Mouse (Mus musculus) WW6 (cell line): ENCODE results near the gene Kif5a.

Experiments used
- DNase-seq: peaks from one replicate; pipeline ENCODE4 v3.0.0-alpha.2; 2013; ENCODE audit warnings: low read depth, low spot score

The Kif5a gene

GRCm38 (mm10) chr10:127266112-127267091, 3.3 kb upstream of the Kif5a start, which contains the start of gene Dctn2:
TSS of gene Dctn2 (plus strand) at chr10:127266368.
- no peak for DNase-seq

- DNase-seq = no peak
Observed at GRCm38 (mm10) chr10:127265727-127266111, 2.6 kb upstream of the Kif5a start.

- DNase-seq = no peak
Observed at GRCm38 (mm10) chr10:127264971-127265370, 1.8 kb upstream of the Kif5a start.

- DNase-seq = no peak
Observed at GRCm38 (mm10) chr10:127264336-127264735, 1.2 kb upstream of the Kif5a start.

GRCm38 (mm10) chr10:127263631-127264030, 483 bp upstream of the Kif5a start:
- DNase-seq = no peak

- DNase-seq = no peak
Observed at GRCm38 (mm10) chr10:127261706-127262547, 1.2 kb downstream of the Kif5a start.

- no peak for DNase-seq
Observed at GRCm38 (mm10) chr10:127258489-127258888, 4.7 kb downstream of the Kif5a start.

- DNase-seq = no peak
Observed at GRCm38 (mm10) chr10:127257790-127258189, 5.4 kb downstream of the Kif5a start.

- no peak for DNase-seq
Observed at GRCm38 (mm10) chr10:127255625-127256345, 7.4 kb downstream of the Kif5a start.

- DNase-seq = no peak
Observed at GRCm38 (mm10) chr10:127250810-127251209, 12.3 kb downstream of the Kif5a start.

GRCm38 (mm10) chr10:127238241-127238824, 24.8 kb downstream of the Kif5a start:
- DNase-seq = no peak

GRCm38 (mm10) chr10:127236541-127236940, 26.6 kb downstream of the Kif5a start:
- no peak for DNase-seq

GRCm38 (mm10) chr10:127233141-127233540, 30.0 kb downstream of the Kif5a start:
- no peak for DNase-seq

GRCm38 (mm10) chr10:127231741-127232140, 31.4 kb downstream of the Kif5a start:
- DNase-seq = no peak

GRCm38 (mm10) chr10:127230693-127231092, 32.5 kb downstream of the Kif5a start:
- DNase-seq = no peak

- DNase-seq = no peak
Observed at GRCm38 (mm10) chr10:127228897-127229296, 34.3 kb downstream of the Kif5a start.

GRCm38 (mm10) chr10:127227163-127227562, 36.0 kb downstream of the Kif5a start:
- DNase-seq = no peak

GRCm38 (mm10) chr10:127226318-127226895, 36.7 kb downstream of the Kif5a start:
- DNase-seq = no peak

GRCm38 (mm10) chr10:127225732-127226131, 37.4 kb downstream of the Kif5a start:
- DNase-seq = no peak

GRCm38 (mm10) chr10:127225213-127225612, 37.9 kb downstream of the Kif5a start:
- DNase-seq = no peak

GRCm38 (mm10) chr10:127218339-127218738, 44.8 kb downstream of the Kif5a start:
- no peak for DNase-seq
